Mouse (Mus musculus) testis, postnatal 14 days (tissue): ENCODE data around the gene Tmem80.
A peak's percentile ranks its signal among the peaks of the same experiment; 100 is the strongest.

Experiments used
- DNase-seq: peaks from one replicate; pipeline ENCODE4 v3.0.0; 2021; ENCODE audit warnings: low spot score

Tmem80 gene

GRCm38 (mm10) chr7:141363106-141363751 is 35.7 kb downstream of the Tmem80 start:
- peak; percentile 62 for DNase-seq

- DNase-seq = no peak
Observed at GRCm38 (mm10) chr7:141363752-141364125, 36.2 kb downstream of the Tmem80 start.

- no peak for DNase-seq
Observed at GRCm38 (mm10) chr7:141364349-141365048, 37.0 kb downstream of the Tmem80 start.

GRCm38 (mm10) chr7:141365049-141365445 is 37.5 kb downstream of the Tmem80 start:
- no peak for DNase-seq

- DNase-seq = no peak
Observed at GRCm38 (mm10) chr7:141367358-141367757, 39.8 kb downstream of the Tmem80 start.

GRCm38 (mm10) chr7:141369918-141370317 is 42.4 kb downstream of the Tmem80 start:
- DNase-seq = no peak

GRCm38 (mm10) chr7:141371942-141372595 is 44.5 kb downstream of the Tmem80 start:
- no peak for DNase-seq

GRCm38 (mm10) chr7:141373611-141374010 is 46.1 kb downstream of the Tmem80 start:
- no peak for DNase-seq

GRCm38 (mm10) chr7:141374399-141374798 is 46.9 kb downstream of the Tmem80 start:
- no peak for DNase-seq

- no peak for DNase-seq
Observed at GRCm38 (mm10) chr7:141379584-141379983, 52.0 kb downstream of the Tmem80 start.

GRCm38 (mm10) chr7:141381068-141381835 is 53.7 kb downstream of the Tmem80 start:
- peak; percentile 71 for DNase-seq
